Comparison of ENCODE assay signal across 9 mouse cellular contexts in the genomic region with DNA sequence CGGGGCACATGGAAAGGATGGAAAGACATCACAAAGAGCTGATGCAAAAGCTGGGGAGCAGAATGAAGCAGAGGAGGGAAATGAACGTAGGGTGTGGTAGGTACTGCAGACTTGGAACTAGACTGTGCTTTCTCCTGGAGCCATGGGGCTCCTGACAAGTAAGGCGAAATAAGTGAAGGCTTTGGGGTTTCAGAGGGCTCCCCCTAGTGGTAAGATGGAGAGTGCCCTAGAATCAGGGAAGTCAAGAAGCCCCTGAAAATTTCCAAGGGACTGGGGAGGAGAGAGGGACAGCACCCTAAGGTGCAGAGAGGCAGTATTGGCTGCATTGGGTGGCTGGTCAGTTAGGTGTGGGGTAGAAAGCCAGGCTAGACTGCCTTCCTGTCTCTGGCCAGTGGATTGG. TPM values are rescaled to one million over a fixed set of nuclear protein-coding genes. Genes with fewer than 3 reads are reported as not detected.
DNase-seq lines count a peak whose midpoint lies in the region; ATAC-seq and TF ChIP-seq lines count a peak whose summit lies in the region.
"Had no signal": no experiment of that assay in that cellular context is flagged by ENCODE, and none has a peak within 500 bp of the region (broad histone marks: within the 10 kb centered on the region; RNA-seq: fewer than 3 reads in every experiment).

No protein-coding gene starts in this region.

- no peak for TF ChIP-seq POLR2A in cortical plate, adult 2 months (IDR thresholded peaks at IDR 0.05; ENCODE audit: extremely low read depth, insufficient read depth, low read length)

- H3K27me3 ChIP-seq in hindbrain, embryonic 10.5 days (ENCODE audit: insufficient read depth, poor library complexity, severe bottlenecking) = peaks cover 3% of the 10 kb centered on the region; the same call in 1 of the 2 replicates
- no peaks in the 10 kb centered on the region for H3K27me3 ChIP-seq in hindbrain, embryonic 16.5 days (replicated peaks; ENCODE audit: control insufficient read depth, insufficient read depth, low read length)
- H3K27me3 ChIP-seq in G1E (ENCODE audit: insufficient read depth, low read length) = peaks cover 39% of the 10 kb centered on the region

- peak; percentile 75 for TF ChIP-seq CTCF in G1E (IDR thresholded peaks at IDR 0.05; ENCODE audit: low read depth, low read length)
- TF ChIP-seq CTCF in cortical plate, adult 2 months (IDR thresholded peaks at IDR 0.05; ENCODE audit: extremely low read depth, insufficient read depth, low read length) = peak; percentile 67

- H3K27ac ChIP-seq in hindbrain, embryonic 10.5 days = no peak overlapping the region
- no peak overlapping the region for H3K27ac ChIP-seq in hindbrain, embryonic 16.5 days (ENCODE audit: low read depth, low read length)
- no peak overlapping the region for H3K27ac ChIP-seq in cortical plate, adult 2 months (ENCODE audit: insufficient read depth, low read length)
- H3K27ac ChIP-seq: liver, embryonic 15.5 days had no signal

- no peak overlapping the region for H3K4me3 ChIP-seq in hindbrain, embryonic 10.5 days
- no peak overlapping the region for H3K4me3 ChIP-seq in hindbrain, embryonic 16.5 days (ENCODE audit: low read length)
- H3K4me3 ChIP-seq in G1E (ENCODE audit: low read depth, low read length) = no peak overlapping the region
- no peak overlapping the region for H3K4me3 ChIP-seq in cortical plate, adult 2 months (ENCODE audit: insufficient read depth, low read length)
- H3K4me3 ChIP-seq: liver, embryonic 15.5 days had no signal

- ATAC-seq in hindbrain, embryonic 16.5 days = no peak
- peak; percentile 34 for ATAC-seq in G1E (ENCODE audit: extremely low read depth, insufficient number of reproducible peaks, low FRiP score, poor library complexity, severe bottlenecking)

- H3K9me3 ChIP-seq in hindbrain, embryonic 10.5 days = no peaks in the 10 kb centered on the region
- no peaks in the 10 kb centered on the region for H3K9me3 ChIP-seq in hindbrain, embryonic 16.5 days (ENCODE audit: control insufficient read depth, low read length)
- no peaks in the 10 kb centered on the region for H3K9me3 ChIP-seq in G1E (replicated peaks)
- H3K9me3 ChIP-seq: liver, embryonic 15.5 days had no signal

- 42% methylated on average over 3 of the region's 3 CpGs for WGBS in hindbrain, embryonic 10.5 days
- WGBS in hindbrain, embryonic 16.5 days = 52% methylated on average over 3 of the region's 3 CpGs

- peak; percentile 50 for DNase-seq in hindbrain, embryonic 10.5 days (ENCODE audit: low spot score)
- peak; percentile 71 for DNase-seq in 416B (ENCODE audit: low read depth)
- DNase-seq in G1E (ENCODE audit: low spot score) = peak; percentile 53
- DNase-seq in kidney, postnatal 14 days = peak; percentile 70
- peak; percentile 26 to 58 for DNase-seq in natural killer cell, adult 2 months (ENCODE audit: low spot score in 2 of 2)
- no peak for DNase-seq in right cerebral cortex, postnatal 4 days

- H3K4me1 ChIP-seq in hindbrain, embryonic 10.5 days (replicated peaks) = peaks cover 35% of the 10 kb centered on the region
- H3K4me1 ChIP-seq in hindbrain, embryonic 16.5 days (ENCODE audit: control insufficient read depth, insufficient read depth, low read depth, low read length) = peaks cover 19% of the 10 kb centered on the region
- H3K4me1 ChIP-seq in G1E (ENCODE audit: insufficient read depth, low read depth, low read length) = no peaks in the 10 kb centered on the region
- peaks cover 17% of the 10 kb centered on the region for H3K4me1 ChIP-seq in cortical plate, adult 2 months (ENCODE audit: control insufficient read depth, insufficient read depth, low read length)

- H3K9ac ChIP-seq in hindbrain, embryonic 16.5 days (ENCODE audit: low read depth, low read length) = no peak overlapping the region
- H3K9ac ChIP-seq: liver, embryonic 15.5 days had no signal

- H3K36me3 ChIP-seq in hindbrain, embryonic 10.5 days = peaks cover 45% of the 10 kb centered on the region
- H3K36me3 ChIP-seq in hindbrain, embryonic 16.5 days (ENCODE audit: control insufficient read depth, insufficient read depth, low read length) = no peaks in the 10 kb centered on the region
- H3K36me3 ChIP-seq in G1E (replicated peaks) = no peaks in the 10 kb centered on the region

- no peak overlapping the region for H3K4me2 ChIP-seq in hindbrain, embryonic 16.5 days (ENCODE audit: low read length)
- H3K4me2 ChIP-seq: liver, embryonic 15.5 days had no signal

RNA-seq across cellular contexts. Expression of gene Csf1, which starts 5.6 kb away (rescaled TPM):
- 7.2 TPM in 2 replicates for polyA plus RNA-seq in hindbrain, embryonic 10.5 days (2016; fragmentation: Nextera tagmentation; extraction: Ambion mirVana)
- polyA plus RNA-seq in hindbrain, embryonic 16.5 days (2015; fragmentation: Nextera tagmentation; extraction: Ambion mirVana) = 8.0 and 9.8 TPM in 2 replicates
- not detected in 2 replicates for total RNA-seq in G1E (2014; fragmentation: Nextera tagmentation)
- 0.06 and 0.11 TPM in 2 replicates for total RNA-seq in G1E (2017)
- polyA plus RNA-seq in G1E (2012) = 0.03 TPM in 1 of 2 replicates, not detected in the other
- polyA plus RNA-seq in cortical plate, adult 2 months (2012; rRNA removed) = 15.4 and 16.7 TPM in 2 replicates

RNA-seq across cellular contexts. Expression of gene Ahcyl1, which starts 58.3 kb away (rescaled TPM):
- 86.7 and 90.7 TPM in 2 replicates for polyA plus RNA-seq in hindbrain, embryonic 10.5 days (2016; fragmentation: Nextera tagmentation; extraction: Ambion mirVana)
- polyA plus RNA-seq in hindbrain, embryonic 16.5 days (2015; fragmentation: Nextera tagmentation; extraction: Ambion mirVana) = 116 and 117 TPM in 2 replicates
- total RNA-seq in G1E (2014; fragmentation: Nextera tagmentation) (146 and 149 TPM in 2 replicates), G1E (2017) (43.7 and 54.9 TPM in 2 replicates)
- 18.2 and 21.4 TPM in 2 replicates for polyA plus RNA-seq in G1E (2012)
- 344 and 347 TPM in 2 replicates for polyA plus RNA-seq in cortical plate, adult 2 months (2012; rRNA removed)
